Mouse (Mus musculus): ENCODE results near the gene Dgcr2.

Gene Dgcr2

GRCm38 (mm10) chr16:17806581-17807191 lies 91.7 kb downstream of the Dgcr2 start:
- no peak for DNase-seq

- DNase-seq, result no peak
These were observed 93.4 kb downstream of the Dgcr2 start for GRCm38 (mm10) chr16:17804982-17805381.

- no peak for DNase-seq
These were observed 93.9 kb downstream of the Dgcr2 start for GRCm38 (mm10) chr16:17804449-17804912.

- DNase-seq, result no peak
These were observed 94.5 kb downstream of the Dgcr2 start for GRCm38 (mm10) chr16:17803675-17804448.

GRCm38 (mm10) chr16:17802839-17803674 lies 95.3 kb downstream of the Dgcr2 start:
- DNase-seq, result peak; percentile 62

GRCm38 (mm10) chr16:17802456-17802838 lies 95.9 kb downstream of the Dgcr2 start:
- DNase-seq, result no peak

- DNase-seq, result no peak
These were observed 96.4 kb downstream of the Dgcr2 start for GRCm38 (mm10) chr16:17801777-17802455.

- DNase-seq, result no peak
These were observed 98.8 kb downstream of the Dgcr2 start for GRCm38 (mm10) chr16:17799584-17799983.

- no peak for DNase-seq
These were observed 99.8 kb downstream of the Dgcr2 start for GRCm38 (mm10) chr16:17798321-17799180.

GRCm38 (mm10) chr16:17797812-17798311 lies 100.5 kb downstream of the Dgcr2 start:
- DNase-seq, result no peak

- DNase-seq, result no peak
These were observed 101.2 kb downstream of the Dgcr2 start, which contains the start of gene Scarf2 for GRCm38 (mm10) chr16:17796971-17797811. Gene Scarf2 (plus strand): TSS chr16:17797282.

- DNase-seq, result no peak
These were observed 101.8 kb downstream of the Dgcr2 start for GRCm38 (mm10) chr16:17796519-17796918.

GRCm38 (mm10) chr16:17795643-17796042 lies 102.7 kb downstream of the Dgcr2 start:
- DNase-seq, result no peak

- DNase-seq, result no peak
These were observed 104.3 kb downstream of the Dgcr2 start for GRCm38 (mm10) chr16:17794047-17794446.

- DNase-seq, result no peak
These were observed 105.6 kb downstream of the Dgcr2 start for GRCm38 (mm10) chr16:17792728-17793127.

Measured in right cerebral cortex, postnatal 14 days (tissue).